Mouse (Mus musculus) liver, adult 2 months (tissue): ENCODE measurements around the gene Hint2. TPM values are rescaled to one million over a fixed set of nuclear protein-coding genes. Genes with fewer than 3 reads are reported as not detected.

Source experiments
- DNase-seq: peaks from one replicate; pipeline ENCODE4 v3.0.0-alpha.2; 2011; ENCODE audit warnings: low read depth, low spot score; ENCODE audit errors: extremely low read depth
- H3K27ac ChIP-seq: fragments of 200-500 bp; replicated peaks from 2 replicates; pipeline ENCODE4 v1.5.1; 2012; ENCODE audit warnings: low read depth, mild to moderate bottlenecking, control low read depth, inconsistent platforms, low read length; ENCODE audit not compliant: insufficient read depth
- H3K27me3 ChIP-seq: fragments of 200-500 bp; 2 replicates; pipeline ENCODE4 v1.6.1; 2012; ENCODE audit warnings: mild to moderate bottlenecking, moderate library complexity, low read length, inconsistent platforms; ENCODE audit not compliant: control insufficient read depth, insufficient read depth
- H3K36me3 ChIP-seq: fragments of 200-500 bp; 2 replicates; pipeline ENCODE4 v1.6.1; 2012; ENCODE audit warnings: low read length, inconsistent platforms; ENCODE audit not compliant: control insufficient read depth, insufficient read depth
- H3K4me1 ChIP-seq: fragments of 200-500 bp; 2 replicates; pipeline ENCODE4 v1.6.1; 2011; ENCODE audit warnings: low read length; ENCODE audit not compliant: control insufficient read depth, insufficient read depth
- H3K4me3 ChIP-seq: fragments of 200-500 bp; 2 replicates; pipeline ENCODE4 v1.5.1; 2011; ENCODE audit warnings: low read depth, mild to moderate bottlenecking, control low read depth, low read length, moderate library complexity; ENCODE audit not compliant: insufficient read depth
- H3K79me2 ChIP-seq: fragments of 200-500 bp; 2 replicates; pipeline ENCODE4 v1.6.1; 2012; ENCODE audit warnings: inconsistent platforms, mild to moderate bottlenecking, low read length, moderate library complexity; ENCODE audit not compliant: control insufficient read depth, insufficient read depth
- H3K9ac ChIP-seq: fragments of 200-500 bp; 2 replicates; pipeline ENCODE4 v1.6.1; 2012; ENCODE audit warnings: low read depth, mild to moderate bottlenecking, control low read depth, inconsistent platforms, low read length
- CTCF ChIP-seq: fragments of 200-500 bp; IDR thresholded peaks from 2 replicates; pipeline ENCODE4 v1.5.1; 2011; ENCODE audit warnings: low read depth, low read length, control low read depth
- POLR2A ChIP-seq: fragments of 200-500 bp; IDR thresholded peaks from 2 replicates; pipeline ENCODE4 v1.6.1; 2011; ENCODE audit warnings: low read length, control low read depth; ENCODE audit not compliant: insufficient read depth; ENCODE audit errors: extremely low read depth
- WGBS: fragments of 180-500 bp; shearing (Covaris S2); methylation state at CpG from one replicate; pipeline ENCODE4 v1.1.7; 2018; 5-methylcytosine and 5-hydroxymethylcytosine counted together
- polyA plus RNA-seq: library from polyadenylated mRNA; depleted of rRNA; stranded (reverse); fragments of >200 nt; gene quantifications from 2 replicates; pipeline ENCODE4 v1.2.3, GENCODE M21; 2012
- total RNA-seq: library from RNA; depleted of rRNA; stranded (reverse); fragments of >200 nt; gene quantifications from 2 replicates; pipeline ENCODE4 v1.2.3, GENCODE M21; 2014

Gene Hint2
- total and polyA plus RNA-seq, 2 experiments: 215 to 236 TPM

GRCm38 (mm10) chr4:43652726-43653125, 3.5 kb downstream of the Hint2 start:
- 71% methylated on average over 4 of the region's 4 CpGs for WGBS

GRCm38 (mm10) chr4:43649783-43650182, 6.5 kb downstream of the Hint2 start:
- H3K9ac ChIP-seq: no peak overlapping the region
- WGBS: 92% methylated on average over 3 of the region's 3 CpGs
- DNase-seq: no peak
- H3K4me3 ChIP-seq: no peak overlapping the region
- no peaks in the 10 kb centered on the region for H3K79me2 ChIP-seq
- H3K36me3 ChIP-seq: peaks cover 3% of the 10 kb centered on the region; the same call in 1 of the 2 replicates
- peaks cover 4% of the 10 kb centered on the region for H3K4me1 ChIP-seq
- no peaks in the 10 kb centered on the region for H3K27me3 ChIP-seq
- no peak for TF ChIP-seq POLR2A
- TF ChIP-seq CTCF: peak; percentile 18; the same call in 1 of the 2 replicates
- H3K27ac ChIP-seq: no peak overlapping the region

More at GRCm38 (mm10) chr4:43652726-43653125, 3.5 kb downstream of the Hint2 start:
- DNase-seq: no peak
- H3K27me3 ChIP-seq: no peaks in the 10 kb centered on the region
- H3K27ac ChIP-seq: no peak overlapping the region
- H3K79me2 ChIP-seq: 0 out of 2 replicates have a peak, but pooled peaks cover 2% of the 10 kb centered on the region
- H3K4me1 ChIP-seq: peaks cover 4% of the 10 kb centered on the region
- no peak overlapping the region for H3K9ac ChIP-seq
- peaks cover 1% of the 10 kb centered on the region; the same call in 1 of the 2 replicates for H3K36me3 ChIP-seq
- H3K4me3 ChIP-seq: no peak overlapping the region
- TF ChIP-seq POLR2A (no peak), CTCF (no peak)

GRCm38 (mm10) chr4:43640491-43640890, 15.8 kb downstream of the Hint2 start:
- Histone ChIP-seq H3K27me3 (no peaks in the 10 kb centered on the region), H3K4me3 (no peak overlapping the region), H3K27ac (no peak overlapping the region), H3K4me1 (no peaks in the 10 kb centered on the region), H3K79me2 (no peaks in the 10 kb centered on the region), H3K9ac (no peak overlapping the region), H3K36me3 (0 out of 2 replicates have a peak, but pooled peaks cover 2% of the 10 kb centered on the region)
- 82% methylated on average over 6 of the region's 6 CpGs for WGBS
- TF ChIP-seq CTCF (no peak), POLR2A (no peak)
- DNase-seq: no peak

- no peak for DNase-seq
- no peak overlapping the region for H3K27ac ChIP-seq
- H3K36me3 ChIP-seq: 0 out of 2 replicates have a peak, but pooled peaks cover 2% of the 10 kb centered on the region
- H3K79me2 ChIP-seq: no peaks in the 10 kb centered on the region
- H3K4me1 ChIP-seq: no peaks in the 10 kb centered on the region
- TF ChIP-seq POLR2A (no peak), CTCF (no peak)
- no peaks in the 10 kb centered on the region for H3K27me3 ChIP-seq
- no peak overlapping the region for H3K9ac ChIP-seq
- 51% methylated on average over 9 of the region's 9 CpGs for WGBS
- H3K4me3 ChIP-seq: no peak overlapping the region
These were observed 16.2 kb downstream of the Hint2 start for GRCm38 (mm10) chr4:43640076-43640475.

- WGBS: 87% methylated on average over 6 of the region's 6 CpGs
- H3K4me3 ChIP-seq: no peak overlapping the region
These were observed 19.5 kb downstream of the Hint2 start for GRCm38 (mm10) chr4:43636751-43637150.

GRCm38 (mm10) chr4:43634621-43635374, 21.5 kb downstream of the Hint2 start:
- H3K27me3 ChIP-seq: no peaks in the 10 kb centered on the region

More at GRCm38 (mm10) chr4:43636751-43637150, 19.5 kb downstream of the Hint2 start:
- no peak overlapping the region for H3K27ac ChIP-seq
- TF ChIP-seq CTCF (no peak), POLR2A (no peak)
- H3K9ac ChIP-seq: no peak overlapping the region
- no peaks in the 10 kb centered on the region for H3K27me3 ChIP-seq
- H3K4me1 ChIP-seq: no peaks in the 10 kb centered on the region
- H3K36me3 ChIP-seq: no peaks in the 10 kb centered on the region
- no peaks in the 10 kb centered on the region for H3K79me2 ChIP-seq
- DNase-seq: no peak

More at GRCm38 (mm10) chr4:43634621-43635374, 21.5 kb downstream of the Hint2 start:
- no peak for TF ChIP-seq CTCF
- TF ChIP-seq POLR2A: no peak
- H3K36me3 ChIP-seq: no peaks in the 10 kb centered on the region
- H3K27ac ChIP-seq: no peak overlapping the region
- 0 out of 2 replicates have a peak, but pooled peaks cover 3% of the 10 kb centered on the region for H3K4me1 ChIP-seq
- H3K79me2 ChIP-seq: no peaks in the 10 kb centered on the region
- WGBS: 89% methylated on average over 7 of the region's 7 CpGs
- H3K4me3 ChIP-seq: no peak overlapping the region
- no peak for DNase-seq
- no peak overlapping the region for H3K9ac ChIP-seq
